Mouse (Mus musculus) megakaryocyte, adult 5-6 weeks (primary cell): ENCODE measurements around the gene Sufu. TPM values are rescaled to one million over a fixed set of nuclear protein-coding genes. Genes with fewer than 3 reads are reported as not detected.

Source experiments
- ATAC-seq: 2 replicates; pipeline ENCODE4 v1.8.0; 2016; ENCODE audit warnings: mild to moderate bottlenecking, inconsistent platforms; ENCODE audit not compliant: poor library complexity, severe bottlenecking
- total RNA-seq, 2 experiments: library from RNA; stranded (forward) in 1 of 2; stranded (reverse) in 1 of 2; fragments of 153-499, 151-499 nt in 1 of 2; fragments of 221-1000, 200-1000 nt in 1 of 2; gene quantifications; 2 replicates each; pipeline versions ENCODE4 v1.2.3 to v1.2.4; 2015 to 2017

Sufu gene
- total RNA-seq, 2 experiments from 2014 or later: 3.0 to 6.9 TPM

- no peak for ATAC-seq
Measured at GRCm38 (mm10) chr19:46490634-46491033, 93.9 kb downstream of the Sufu start.

GRCm38 (mm10) chr19:46495136-46495535 is 98.4 kb downstream of the Sufu start:
- ATAC-seq: no peak

- ATAC-seq: no peak
Measured at GRCm38 (mm10) chr19:46497230-46497629, 100.5 kb downstream of the Sufu start.

GRCm38 (mm10) chr19:46499539-46499835 is 102.8 kb downstream of the Sufu start:
- no peak for ATAC-seq

GRCm38 (mm10) chr19:46499836-46500580 is 103.3 kb downstream of the Sufu start:
- ATAC-seq: peak; percentile 54

- ATAC-seq: no peak
Measured at GRCm38 (mm10) chr19:46500581-46501341, 104.1 kb downstream of the Sufu start.

GRCm38 (mm10) chr19:46501401-46502068 is 104.8 kb downstream of the Sufu start, which contains the start of gene Trim8:
Trim8 (plus strand) TSS chr19:46501702.
- peak; percentile 4; the same call in 1 of the 2 replicates for ATAC-seq

GRCm38 (mm10) chr19:46502069-46502455 is 105.4 kb downstream of the Sufu start:
- ATAC-seq: no peak

- peak; percentile 16 for ATAC-seq
Measured at GRCm38 (mm10) chr19:46502471-46503166, 105.9 kb downstream of the Sufu start.

GRCm38 (mm10) chr19:46503351-46504084 is 106.8 kb downstream of the Sufu start:
- ATAC-seq: peak; percentile 38

- peak; percentile 42 for ATAC-seq
Measured at GRCm38 (mm10) chr19:46504085-46504552, 107.4 kb downstream of the Sufu start.

- ATAC-seq: no peak
Measured at GRCm38 (mm10) chr19:46504822-46505417, 108.2 kb downstream of the Sufu start.

- ATAC-seq: no peak
Measured at GRCm38 (mm10) chr19:46505646-46506371, 109.1 kb downstream of the Sufu start.

- no peak for ATAC-seq
Measured at GRCm38 (mm10) chr19:46506372-46506717, 109.6 kb downstream of the Sufu start.

GRCm38 (mm10) chr19:46507181-46507581 is 110.5 kb downstream of the Sufu start:
- no peak for ATAC-seq

- ATAC-seq: no peak
Measured at GRCm38 (mm10) chr19:46507806-46508205, 111.1 kb downstream of the Sufu start.

GRCm38 (mm10) chr19:46508738-46509137 is 112.0 kb downstream of the Sufu start:
- ATAC-seq: no peak

GRCm38 (mm10) chr19:46509202-46509601 is 112.5 kb downstream of the Sufu start:
- no peak for ATAC-seq

- ATAC-seq: no peak
Measured at GRCm38 (mm10) chr19:46509736-46510135, 113.0 kb downstream of the Sufu start.
